Comparison of ENCODE assay signal across 12 mouse cellular contexts in the genomic region with DNA sequence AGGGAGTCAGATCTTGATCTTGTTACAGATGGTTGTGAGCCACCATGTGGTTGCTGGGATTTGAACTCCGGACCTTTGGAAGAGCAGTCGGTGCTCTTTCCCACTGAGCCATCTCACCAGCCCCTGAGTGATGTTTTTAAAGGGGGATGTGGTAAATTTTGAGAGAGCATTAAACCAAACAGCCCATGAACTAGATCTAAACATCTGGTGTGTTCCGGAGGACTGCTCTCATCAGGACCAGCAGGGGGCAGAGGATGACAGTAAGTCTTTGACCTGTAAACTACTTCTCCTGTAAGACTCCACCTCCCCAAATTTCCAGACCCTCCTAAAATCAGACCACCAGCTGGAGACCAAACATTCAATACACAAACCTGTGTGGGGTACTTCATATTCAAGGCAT. TPM values are rescaled to one million over a fixed set of nuclear protein-coding genes. Genes with fewer than 3 reads are reported as not detected.
DNase-seq lines count a peak whose midpoint lies in the region; ATAC-seq and TF ChIP-seq lines count a peak whose summit lies in the region.
"Had no signal": no experiment of that assay in that cellular context is flagged by ENCODE, and none has a peak within 500 bp of the region (broad histone marks: within the 10 kb centered on the region; RNA-seq: fewer than 3 reads in every experiment).

No protein-coding gene starts in this region.

- no peaks in the 10 kb centered on the region for H3K9me3 ChIP-seq in hindbrain, postnatal 0 days (ENCODE audit: low read length)
- H3K9me3 ChIP-seq in hindbrain, embryonic 10.5 days = no peaks in the 10 kb centered on the region
- H3K9me3 ChIP-seq in midbrain, postnatal 0 days (ENCODE audit: low read length) = no peaks in the 10 kb centered on the region
- no peaks in the 10 kb centered on the region for H3K9me3 ChIP-seq in midbrain, embryonic 11.5 days (ENCODE audit: control insufficient read depth, low read length)
- H3K9me3 ChIP-seq in midbrain, embryonic 10.5 days (replicated peaks) = no peaks in the 10 kb centered on the region
- H3K9me3 ChIP-seq: limb, embryonic 12.5 days had no signal

- no peak overlapping the region for H3K4me3 ChIP-seq in hindbrain, postnatal 0 days (ENCODE audit: low read length)
- H3K4me3 ChIP-seq in hindbrain, embryonic 10.5 days = no peak overlapping the region
- no peak overlapping the region for H3K4me3 ChIP-seq in midbrain, postnatal 0 days (ENCODE audit: low read depth, low read length)
- no peak overlapping the region for H3K4me3 ChIP-seq in midbrain, embryonic 11.5 days (ENCODE audit: low read depth, low read length)
- H3K4me3 ChIP-seq in cortical plate, adult 2 months (ENCODE audit: insufficient read depth, low read length) = no peak overlapping the region
- H3K4me3 ChIP-seq in midbrain, embryonic 10.5 days = no peak overlapping the region
- H3K4me3 ChIP-seq: limb, embryonic 12.5 days had no signal

- H3K36me3 ChIP-seq in hindbrain, postnatal 0 days (ENCODE audit: insufficient read depth, low read length) = no peaks in the 10 kb centered on the region
- no peaks in the 10 kb centered on the region for H3K36me3 ChIP-seq in hindbrain, embryonic 10.5 days
- no peaks in the 10 kb centered on the region for H3K36me3 ChIP-seq in midbrain, postnatal 0 days (ENCODE audit: insufficient read depth, low read length)
- no peaks in the 10 kb centered on the region for H3K36me3 ChIP-seq in midbrain, embryonic 11.5 days (ENCODE audit: control insufficient read depth, insufficient read depth, low read length)
- H3K36me3 ChIP-seq in midbrain, embryonic 10.5 days = no peaks in the 10 kb centered on the region
- H3K36me3 ChIP-seq: limb, embryonic 12.5 days had no signal

- H3K27me3 ChIP-seq in hindbrain, postnatal 0 days (ENCODE audit: insufficient read depth, low read length) = no peaks in the 10 kb centered on the region; the same call in 1 of the 2 replicates
- peaks cover 10% of the 10 kb centered on the region; the same call in 1 of the 2 replicates for H3K27me3 ChIP-seq in hindbrain, embryonic 10.5 days (ENCODE audit: insufficient read depth, poor library complexity, severe bottlenecking)
- H3K27me3 ChIP-seq in midbrain, postnatal 0 days (ENCODE audit: insufficient read depth, low read length) = no peaks in the 10 kb centered on the region; the same call in 1 of the 2 replicates
- H3K27me3 ChIP-seq in midbrain, embryonic 11.5 days (ENCODE audit: control insufficient read depth, insufficient read depth, low read length) = no peaks in the 10 kb centered on the region
- H3K27me3 ChIP-seq in midbrain, embryonic 10.5 days (ENCODE audit: low read depth, poor library complexity, severe bottlenecking) = peaks cover 13% of the 10 kb centered on the region; the same call in 1 of the 2 replicates

- H3K4me2 ChIP-seq in hindbrain, postnatal 0 days (ENCODE audit: low read depth, low read length) = no peak overlapping the region
- no peak overlapping the region for H3K4me2 ChIP-seq in midbrain, postnatal 0 days (ENCODE audit: low read depth, low read length, poor library complexity, severe bottlenecking)
- no peak overlapping the region for H3K4me2 ChIP-seq in midbrain, embryonic 11.5 days
- H3K4me2 ChIP-seq: limb, embryonic 12.5 days had no signal

- no peak overlapping the region for H3K9ac ChIP-seq in hindbrain, postnatal 0 days (replicated peaks; ENCODE audit: low read length)
- H3K9ac ChIP-seq in midbrain, postnatal 0 days (replicated peaks; ENCODE audit: low read length, poor library complexity, severe bottlenecking) = no peak overlapping the region
- no peak overlapping the region for H3K9ac ChIP-seq in midbrain, embryonic 11.5 days (ENCODE audit: low read length)
- H3K9ac ChIP-seq: limb, embryonic 12.5 days had no signal

- TF ChIP-seq POLR2A in cortical plate, adult 2 months (IDR thresholded peaks at IDR 0.05; ENCODE audit: extremely low read depth, insufficient read depth, low read length) = no peak

- H3K4me1 ChIP-seq in hindbrain, postnatal 0 days (ENCODE audit: insufficient read depth, low read length) = no peaks in the 10 kb centered on the region
- H3K4me1 ChIP-seq in hindbrain, embryonic 10.5 days (replicated peaks) = peaks cover 7% of the 10 kb centered on the region; the same call in 1 of the 2 replicates
- no peaks in the 10 kb centered on the region for H3K4me1 ChIP-seq in midbrain, postnatal 0 days (ENCODE audit: insufficient read depth, low read length)
- H3K4me1 ChIP-seq in midbrain, embryonic 11.5 days (ENCODE audit: control insufficient read depth, insufficient read depth, low read length) = no peaks in the 10 kb centered on the region
- no peaks in the 10 kb centered on the region for H3K4me1 ChIP-seq in cortical plate, adult 2 months (ENCODE audit: control insufficient read depth, insufficient read depth, low read length)
- peaks cover 3% of the 10 kb centered on the region; the same call in 1 of the 2 replicates for H3K4me1 ChIP-seq in midbrain, embryonic 10.5 days

- no peak for ATAC-seq in hindbrain, postnatal 0 days
- ATAC-seq in midbrain, postnatal 0 days (ENCODE audit: low FRiP score) = no peak
- ATAC-seq in midbrain, embryonic 11.5 days (ENCODE audit: low FRiP score) = no peak
- ATAC-seq in megakaryocyte, adult 5-6 weeks (ENCODE audit: poor library complexity, severe bottlenecking) = no peak

- no peak overlapping the region for H3K27ac ChIP-seq in hindbrain, postnatal 0 days
- H3K27ac ChIP-seq in hindbrain, embryonic 10.5 days = no peak overlapping the region
- H3K27ac ChIP-seq in midbrain, postnatal 0 days (ENCODE audit: low read depth, low read length) = no peak overlapping the region
- no peak overlapping the region for H3K27ac ChIP-seq in midbrain, embryonic 11.5 days (ENCODE audit: low read depth, low read length)
- H3K27ac ChIP-seq in cortical plate, adult 2 months (ENCODE audit: insufficient read depth, low read length) = no peak overlapping the region
- no peak overlapping the region for H3K27ac ChIP-seq in midbrain, embryonic 10.5 days (replicated peaks)
- H3K27ac ChIP-seq: limb, embryonic 12.5 days had no signal

- peak; percentile 29; the same call in 1 of the 2 replicates for TF ChIP-seq CTCF in hindbrain, postnatal 0 days (IDR thresholded peaks at IDR 0.05; ENCODE audit: low read depth)
- TF ChIP-seq CTCF in midbrain, postnatal 0 days (IDR thresholded peaks at IDR 0.05) = peak; percentile 39; the same call in 1 of the 2 replicates
- TF ChIP-seq CTCF in cortical plate, adult 2 months (IDR thresholded peaks at IDR 0.05; ENCODE audit: extremely low read depth, insufficient read depth, low read length) = 0 out of 2 replicates have a peak, but pooled peaks have one; percentile 6

- WGBS in hindbrain, postnatal 0 days = 75% methylated on average over 3 of the region's 3 CpGs
- WGBS in hindbrain, embryonic 10.5 days = 78% methylated on average over 3 of the region's 3 CpGs
- 84% methylated on average over 3 of the region's 3 CpGs for WGBS in midbrain, postnatal 0 days
- WGBS in midbrain, embryonic 11.5 days = 86% methylated on average over 3 of the region's 3 CpGs
- WGBS in midbrain, embryonic 10.5 days = 75% methylated on average over 3 of the region's 3 CpGs

- no peak for DNase-seq in hindbrain, postnatal 0 days (ENCODE audit: low spot score)
- no peak for DNase-seq in hindbrain, embryonic 10.5 days (ENCODE audit: low spot score)
- DNase-seq in midbrain, postnatal 0 days (ENCODE audit: low spot score) = no peak
- DNase-seq in midbrain, embryonic 11.5 days (ENCODE audit: low spot score, missing footprints) = no peak
- no peak for DNase-seq in midbrain, embryonic 10.5 days (ENCODE audit: low spot score)
- DNase-seq in spleen, adult 12 weeks (ENCODE audit: low spot score) = no peak
- DNase-seq: cerebellum, adult 9-10 months; lung, postnatal 14 days; spleen, adult 18-20 months had no signal

RNA-seq across cellular contexts. Expression of a gene that starts 45.9 kb away (rescaled TPM):
- total RNA-seq in hindbrain, postnatal 0 days (2014; rRNA removed) = 69.1 and 74.1 TPM in 2 replicates
- 47.0 and 47.3 TPM in 2 replicates for polyA plus RNA-seq in hindbrain, postnatal 0 days (2015; fragmentation: Nextera tagmentation; extraction: Ambion mirVana)
- polyA plus RNA-seq in hindbrain, embryonic 10.5 days (2016; fragmentation: Nextera tagmentation; extraction: Ambion mirVana) = 57.0 and 58.2 TPM in 2 replicates
- total RNA-seq in midbrain, postnatal 0 days (2014; rRNA removed) = 63.5 and 71.1 TPM in 2 replicates
- polyA plus RNA-seq in midbrain, postnatal 0 days (2015; fragmentation: Nextera tagmentation; extraction: Ambion mirVana) = 48.0 and 49.2 TPM in 2 replicates
- polyA plus RNA-seq in midbrain, embryonic 11.5 days (2014; fragmentation: Nextera tagmentation; extraction: Ambion mirVana) = 32.4 and 36.7 TPM in 2 replicates
- 190 and 191 TPM in 2 replicates for polyA plus RNA-seq in cortical plate, adult 2 months (2012; rRNA removed)
- 24.3 and 29.1 TPM in 2 replicates for total RNA-seq in megakaryocyte, adult 5-6 weeks (2015)
- 32.3 and 41.7 TPM in 2 replicates for total RNA-seq in megakaryocyte, adult 5-6 weeks (2017)
- 49.9 and 58.0 TPM in 2 replicates for polyA plus RNA-seq in midbrain, embryonic 10.5 days (2016; fragmentation: Nextera tagmentation; extraction: Ambion mirVana)
